Mouse (Mus musculus) stomach, postnatal 0 days (tissue): ENCODE measurements around the gene Mgat4a. TPM values are rescaled to one million over a fixed set of nuclear protein-coding genes. Genes with fewer than 3 reads are reported as not detected.

ENCODE experiments used
- ATAC-seq: fragments of 200-750 bp; cut with Nextera tagmentation; 2 replicates; pipeline ENCODE4 v1.8.0; 2017; ENCODE audit not compliant: low FRiP score, low TSS enrichment
- DNase-seq: peaks from one replicate; pipeline ENCODE4 v3.0.0-alpha.2; 2016; ENCODE audit warnings: low spot score
- H3K27ac ChIP-seq: fragments of 300-500 bp; sonication (generic); replicated peaks from 2 replicates; pipeline ENCODE4 v1.5.1; 2014; ENCODE audit warnings: mild to moderate bottlenecking, control low read depth
- H3K27me3 ChIP-seq: fragments of 300-500 bp; sonication (generic); 2 replicates; pipeline ENCODE4 v1.6.1; 2014; ENCODE audit warnings: low read length; ENCODE audit not compliant: control insufficient read depth, insufficient read depth
- H3K36me3 ChIP-seq: fragments of 300-500 bp; sonication (generic); 2 replicates; pipeline ENCODE4 v1.6.1; 2014; ENCODE audit warnings: low read length, mixed read lengths; ENCODE audit not compliant: control insufficient read depth, insufficient read depth
- H3K4me1 ChIP-seq: fragments of 300-500 bp; sonication (generic); replicated peaks from 2 replicates; pipeline ENCODE4 v1.6.1; 2014; ENCODE audit warnings: antibody characterized with exemption; ENCODE audit not compliant: control insufficient read depth, insufficient read depth
- H3K4me2 ChIP-seq: fragments of 300-500 bp; sonication (generic); replicated peaks from 2 replicates; pipeline ENCODE4 v1.6.1; 2014; ENCODE audit warnings: low read depth, mild to moderate bottlenecking, control low read depth, moderate library complexity
- H3K4me3 ChIP-seq: fragments of 300-500 bp; sonication (generic); 2 replicates; pipeline ENCODE4 v1.5.1; 2014; ENCODE audit warnings: low read depth, low read length, control low read depth
- H3K9ac ChIP-seq: fragments of 300-500 bp; sonication (generic); 2 replicates; pipeline ENCODE4 v1.6.1; 2014; ENCODE audit warnings: mild to moderate bottlenecking, low read length, control low read depth, mixed read lengths
- H3K9me3 ChIP-seq: fragments of 300-500 bp; sonication (generic); 2 replicates; pipeline ENCODE4 v1.6.1; 2016; ENCODE audit warnings: low read length; ENCODE audit not compliant: control insufficient read depth
- CTCF ChIP-seq: IDR thresholded peaks from 2 replicates; pipeline ENCODE4 v1.5.1; 2016; ENCODE audit warnings: antibody characterized with exemption, low read depth, mild to moderate bottlenecking, moderate library complexity
- EP300 ChIP-seq: optimal IDR thresholded peaks from 2 replicates; pipeline ENCODE3; 2016; ENCODE audit warnings: antibody characterized with exemption
- WGBS: fragments of 180-500 bp; shearing (Covaris S2); extraction: QIAGEN DNeasy Blood & Tissue Kit; methylation state at CpG from one replicate; pipeline ENCODE4 v1.1.7; 2014; 5-methylcytosine and 5-hydroxymethylcytosine counted together
- polyA plus RNA-seq: library from polyadenylated mRNA; unstranded; fragments of >200 nt; fragmentation: Nextera tagmentation; extraction: Ambion mirVana; gene quantifications from 2 replicates; pipeline ENCODE4 v1.2.1, GENCODE M21; 2015

Gene Mgat4a
- polyA plus RNA-seq, 1 experiment from 2014 or later = 13.8 TPM

DNA sequence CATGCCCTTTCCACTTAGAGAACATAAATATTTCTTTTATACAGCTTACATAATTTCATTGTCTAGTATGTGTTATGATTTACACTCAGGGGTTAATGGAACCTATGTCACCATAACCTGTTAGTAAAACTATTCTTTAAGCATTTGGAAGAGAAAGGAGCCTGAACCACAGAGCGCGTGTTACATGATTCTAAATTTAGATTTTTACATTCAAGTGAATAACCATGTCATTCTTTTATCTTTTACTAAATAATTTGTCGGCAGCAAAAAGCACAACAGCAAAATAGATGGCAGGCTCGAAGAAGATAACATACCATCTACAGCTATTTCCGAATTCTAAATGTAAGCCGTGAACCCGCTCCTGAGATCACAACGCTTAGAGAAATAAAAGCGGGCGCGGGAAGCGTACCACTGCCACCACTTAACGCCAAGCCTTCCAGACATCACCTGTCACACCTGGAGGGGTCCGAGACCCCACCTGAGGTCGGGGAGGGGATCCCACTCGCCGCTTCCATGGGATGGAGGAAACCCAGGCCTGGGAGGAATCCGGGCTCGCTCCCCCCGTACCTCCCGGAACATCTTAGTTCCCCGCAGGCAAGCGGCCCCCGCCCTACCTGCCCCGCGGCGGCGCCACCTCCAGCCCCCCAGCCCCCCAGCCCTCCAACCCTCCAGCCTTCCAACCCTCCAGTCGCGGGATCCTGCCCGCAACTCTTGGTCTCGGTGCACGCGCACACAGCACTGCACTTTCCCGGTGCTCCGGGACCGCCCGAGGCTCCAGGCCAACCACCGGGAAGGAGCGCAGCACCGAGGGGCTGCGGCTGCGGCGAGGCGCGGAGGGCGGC is 627 bp downstream of the Mgat4a start:
- no peaks in the 10 kb centered on the region for H3K9me3 ChIP-seq
- peak; percentile 49 for ATAC-seq
- no peaks in the 10 kb centered on the region for H3K4me1 ChIP-seq
- peak overlapping the region; percentile 78 for H3K27ac ChIP-seq
- 1% methylated on average over 40 of the region's 47 CpGs for WGBS
- H3K9ac ChIP-seq = peak overlapping the region; percentile 83
- peak overlapping the region; percentile 96 for H3K4me2 ChIP-seq
- peak overlapping the region; percentile 87 for H3K4me3 ChIP-seq
- no peak for TF ChIP-seq EP300
- no peak for TF ChIP-seq CTCF
- H3K27me3 ChIP-seq = no peaks in the 10 kb centered on the region
- peak; percentile 47 for DNase-seq
- H3K36me3 ChIP-seq = peaks cover 1% of the 10 kb centered on the region; the same call in 1 of the 2 replicates

DNA sequence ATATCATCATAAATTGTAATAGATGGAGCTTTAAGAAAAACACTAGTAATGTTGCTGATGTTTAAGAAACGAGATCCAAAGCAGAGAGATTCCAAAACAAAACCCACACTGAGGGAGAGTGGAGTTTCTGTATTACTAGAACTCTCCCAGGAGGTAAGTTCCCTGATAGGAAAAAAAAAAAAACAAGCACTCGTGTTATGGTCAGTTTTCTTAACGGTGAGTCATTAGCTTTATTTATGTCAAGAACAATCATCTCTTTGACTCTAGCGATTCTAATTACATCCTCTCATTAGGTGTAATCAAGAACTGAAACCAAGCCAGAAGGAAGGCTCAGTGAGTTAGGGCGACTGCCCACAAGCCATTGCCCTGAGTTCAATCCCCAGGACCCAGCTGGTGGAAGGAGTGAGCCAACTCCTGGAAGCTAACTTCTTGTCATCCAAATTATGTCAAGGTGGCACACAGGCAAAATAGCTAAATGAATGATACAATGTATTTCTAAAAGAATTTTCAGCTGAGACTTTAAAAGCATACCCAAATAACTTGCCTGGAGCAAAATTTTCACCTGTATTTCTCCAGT is 6.2 kb downstream of the Mgat4a start:
- Histone ChIP-seq H3K36me3 (peaks cover 3% of the 10 kb centered on the region; the same call in 1 of the 2 replicates), H3K4me2 (no peak overlapping the region), H3K27ac (no peak overlapping the region; the same call in 1 of the 2 replicates), H3K4me1 (no peaks in the 10 kb centered on the region), H3K9ac (no peak overlapping the region), H3K27me3 (no peaks in the 10 kb centered on the region), H3K9me3 (no peaks in the 10 kb centered on the region), H3K4me3 (no peak overlapping the region)
- WGBS = 45% methylated on average over 5 of the region's 5 CpGs
- TF ChIP-seq EP300 (no peak), CTCF (no peak)
- DNase-seq (no peak), ATAC-seq (no peak)

DNA sequence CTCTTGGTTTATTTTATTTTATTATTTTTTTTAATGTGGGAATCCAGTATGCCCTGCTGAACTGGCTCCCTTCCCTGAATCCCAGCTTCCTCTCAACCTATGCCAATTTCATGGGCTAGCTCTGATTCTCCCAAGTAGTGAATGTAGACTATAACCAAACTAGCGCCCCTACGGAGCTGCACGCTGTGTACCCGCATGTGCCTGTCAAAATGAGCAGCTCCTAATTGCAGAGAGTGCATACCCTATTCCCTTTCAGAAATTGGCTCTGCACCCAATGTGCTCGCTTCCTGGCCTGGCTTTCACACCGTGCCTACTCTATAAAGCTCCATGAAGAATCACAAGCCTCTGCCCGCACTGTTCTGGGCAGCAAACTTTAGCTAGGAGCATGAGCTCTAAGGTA is 7.6 kb downstream of the Mgat4a start:
- no peak for ATAC-seq
- Histone ChIP-seq H3K9me3 (no peaks in the 10 kb centered on the region), H3K4me3 (no peak overlapping the region), H3K4me2 (no peak overlapping the region), H3K9ac (no peak overlapping the region), H3K36me3 (peaks cover 3% of the 10 kb centered on the region; the same call in 1 of the 2 replicates), H3K4me1 (no peaks in the 10 kb centered on the region), H3K27ac (no peak overlapping the region), H3K27me3 (no peaks in the 10 kb centered on the region)
- no peak for DNase-seq
- 88% methylated on average over 7 of the region's 7 CpGs for WGBS
- TF ChIP-seq CTCF (no peak), EP300 (no peak)

DNA sequence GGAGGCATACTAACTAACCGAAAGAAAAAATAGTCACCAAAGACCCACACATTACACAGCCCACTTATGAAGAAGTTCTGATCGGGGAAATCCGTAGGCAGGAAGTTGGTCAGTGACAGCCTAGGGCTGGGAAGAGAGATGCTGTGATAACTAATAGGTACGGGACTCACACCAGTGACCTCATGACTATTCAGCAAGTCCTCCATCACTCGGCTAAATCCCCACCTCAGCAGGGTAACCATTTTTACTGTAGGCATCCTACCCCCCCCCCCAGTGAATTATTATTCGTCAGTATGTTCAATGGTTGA is 8.3 kb downstream of the Mgat4a start:
- DNase-seq = no peak

DNA sequence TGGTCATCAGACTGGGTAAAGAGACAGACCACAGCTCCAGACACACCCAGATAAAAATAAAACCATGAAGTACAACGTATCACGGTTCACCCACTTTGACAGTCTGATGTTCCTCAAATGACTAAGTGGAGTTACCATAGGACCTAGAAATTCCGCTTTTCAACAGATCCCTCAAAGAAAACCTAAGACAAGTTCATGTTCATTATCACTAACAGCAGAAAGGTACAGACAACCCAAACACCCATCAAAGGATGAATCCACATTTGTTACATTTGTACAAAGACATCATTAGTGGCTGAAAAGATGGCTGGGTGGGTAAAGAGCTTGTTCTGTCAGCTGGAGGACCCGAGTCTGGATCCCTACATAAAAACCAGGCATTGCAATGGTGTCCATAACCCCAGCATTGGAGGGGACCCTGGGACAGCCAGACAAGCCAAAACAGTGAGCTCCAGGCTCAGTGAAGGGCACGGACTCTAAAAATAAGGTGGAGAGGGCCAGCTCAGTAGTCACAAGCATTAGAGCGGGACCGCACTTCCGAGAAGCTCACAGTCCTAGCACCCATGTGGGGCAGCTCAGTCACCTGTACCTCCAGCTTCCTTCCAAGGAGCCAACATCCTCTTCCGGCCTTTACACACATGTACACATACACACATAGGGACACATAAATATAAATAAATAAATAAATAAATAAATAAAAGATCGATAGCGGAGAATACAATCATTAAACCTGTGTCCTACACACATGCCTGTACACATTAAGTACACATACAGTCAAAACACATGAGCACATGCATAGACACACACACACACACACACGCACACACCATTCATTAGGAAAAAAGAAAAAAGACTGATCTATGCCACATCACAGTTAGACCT is 8.9 kb downstream of the Mgat4a start:
- no peak overlapping the region for H3K9ac ChIP-seq
- ATAC-seq (no peak), DNase-seq (no peak)
- H3K4me3 ChIP-seq = no peak overlapping the region
- WGBS = 90% methylated on average over 12 of the region's 12 CpGs
- no peak overlapping the region for H3K27ac ChIP-seq
- H3K4me2 ChIP-seq = no peak overlapping the region
- no peaks in the 10 kb centered on the region for H3K4me1 ChIP-seq
- peaks cover 5% of the 10 kb centered on the region; the same call in 1 of the 2 replicates for H3K36me3 ChIP-seq
- no peaks in the 10 kb centered on the region for H3K27me3 ChIP-seq
- TF ChIP-seq EP300 (no peak), CTCF (no peak)
- no peaks in the 10 kb centered on the region for H3K9me3 ChIP-seq

More for the DNA sequence above, 8.3 kb downstream of the Mgat4a start:
- TF ChIP-seq CTCF (no peak), EP300 (no peak)
- no peaks in the 10 kb centered on the region for H3K27me3 ChIP-seq
- ATAC-seq = no peak
- no peak overlapping the region for H3K27ac ChIP-seq
- WGBS = 84% methylated on average over 6 of the region's 6 CpGs
- no peak overlapping the region for H3K4me3 ChIP-seq
- no peak overlapping the region for H3K4me2 ChIP-seq
- H3K9me3 ChIP-seq = no peaks in the 10 kb centered on the region
- H3K36me3 ChIP-seq = peaks cover 5% of the 10 kb centered on the region; the same call in 1 of the 2 replicates
- H3K9ac ChIP-seq = no peak overlapping the region
- no peaks in the 10 kb centered on the region for H3K4me1 ChIP-seq
